Mouse (Mus musculus): ENCODE measurements at regions not wholly inside any gene's neighbourhood (a gene's known extent, or its start where the extent isn't known, plus 50 kb on each side); places are given as distances from the start of the nearest gene placed in this dataset.
"Not testable (repeated sequence)": the region's sequence is repeated elsewhere in the genome, so short reads cannot be mapped to it uniquely, and the experiment has no call there.

DNA sequence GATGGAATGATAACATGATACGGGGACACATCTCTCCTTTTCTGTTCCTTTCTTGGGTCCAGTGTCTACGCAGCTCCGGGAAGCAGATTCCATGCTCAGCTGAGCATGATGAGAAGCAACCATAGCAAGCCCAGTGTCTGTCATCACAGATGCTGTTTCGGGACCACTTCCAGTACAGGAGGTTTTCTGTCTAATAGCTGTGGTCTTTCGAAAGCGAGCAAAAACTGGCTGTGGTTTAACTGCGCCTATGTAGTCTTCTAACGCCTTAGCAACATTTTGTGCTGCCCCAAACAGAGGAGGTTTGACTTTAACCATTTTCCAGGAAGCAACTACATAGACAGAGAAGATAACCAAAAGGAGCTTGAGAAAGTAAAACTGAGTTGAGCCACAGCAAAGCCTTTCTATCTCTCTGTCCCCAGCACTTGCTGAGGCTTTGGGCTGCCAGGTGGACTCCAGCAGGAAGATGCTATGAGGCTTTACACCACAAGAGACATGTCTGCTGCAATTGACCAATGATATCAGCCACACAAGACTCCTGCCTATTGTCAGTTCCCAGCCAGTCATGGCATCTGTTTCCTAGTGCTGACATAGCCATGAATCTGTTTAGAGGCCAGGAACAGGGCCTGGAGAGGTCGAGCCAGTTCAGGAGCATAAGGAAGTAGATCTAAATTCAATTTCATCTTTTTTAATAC is 95.1 kb downstream of the Stard3nl start:
- not testable (repeated sequence) for DNase-seq

DNA sequence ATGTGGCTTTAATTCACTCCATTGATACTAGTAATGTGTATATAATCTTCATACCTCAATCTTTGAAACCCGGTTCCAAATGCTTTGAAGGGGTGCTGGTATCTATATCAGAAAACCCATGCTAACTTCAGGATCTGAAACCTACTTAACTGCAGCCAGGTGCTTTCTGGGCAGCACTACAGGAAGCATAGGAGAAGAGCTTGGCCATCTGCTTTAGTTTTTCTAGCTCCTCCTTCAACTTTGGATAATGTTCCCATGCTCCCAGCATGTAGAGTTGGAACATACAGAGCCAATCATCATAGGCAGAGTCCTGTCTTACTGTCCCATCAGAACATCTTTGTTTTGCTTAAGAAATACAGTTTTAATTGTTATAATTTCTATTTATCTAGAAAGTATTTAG is 99.3 kb downstream of the Stard3nl start:
- DNase-seq = no peak

DNA sequence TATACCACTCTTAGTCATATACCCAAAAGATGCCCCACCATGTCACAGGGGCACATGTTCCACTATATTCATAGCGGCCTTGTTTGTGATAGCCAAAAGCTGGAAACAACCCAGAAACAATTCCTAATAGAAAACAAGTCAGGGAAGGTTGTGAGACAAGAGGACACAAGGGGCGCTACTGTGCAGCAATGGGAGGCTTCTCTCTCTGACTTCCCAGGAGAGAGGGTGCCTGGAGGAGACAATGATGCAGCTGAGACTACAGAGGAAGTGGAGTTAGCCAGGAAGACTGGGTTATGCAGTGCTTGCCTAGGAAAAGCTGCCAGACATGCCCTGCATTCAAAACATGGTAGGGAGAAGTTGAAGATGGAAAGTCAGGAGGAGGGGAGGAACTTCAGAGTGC is 102.6 kb downstream of the Stard3nl start:
- DNase-seq = no peak

DNA sequence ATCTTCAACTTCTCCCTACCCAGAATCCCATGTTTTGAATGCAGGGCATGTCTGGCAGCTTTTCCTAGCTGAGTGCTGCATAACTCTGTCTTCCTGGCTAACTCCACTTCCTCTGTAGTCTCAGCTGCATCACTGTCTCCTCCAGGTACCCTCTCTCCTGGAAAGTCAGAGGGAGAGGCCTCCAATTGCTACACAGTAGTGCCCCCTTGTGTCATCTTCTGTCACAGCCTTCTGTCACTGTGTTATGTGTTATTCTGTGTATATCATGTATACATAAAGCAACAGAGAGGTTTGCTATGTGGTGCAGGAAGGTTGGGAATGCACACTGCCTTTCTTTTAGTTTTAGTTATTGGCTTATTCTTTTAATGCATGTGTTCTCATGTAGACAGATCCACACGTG is 112.4 kb downstream of the Stard3nl start:
- DNase-seq = peak; percentile 46

DNA sequence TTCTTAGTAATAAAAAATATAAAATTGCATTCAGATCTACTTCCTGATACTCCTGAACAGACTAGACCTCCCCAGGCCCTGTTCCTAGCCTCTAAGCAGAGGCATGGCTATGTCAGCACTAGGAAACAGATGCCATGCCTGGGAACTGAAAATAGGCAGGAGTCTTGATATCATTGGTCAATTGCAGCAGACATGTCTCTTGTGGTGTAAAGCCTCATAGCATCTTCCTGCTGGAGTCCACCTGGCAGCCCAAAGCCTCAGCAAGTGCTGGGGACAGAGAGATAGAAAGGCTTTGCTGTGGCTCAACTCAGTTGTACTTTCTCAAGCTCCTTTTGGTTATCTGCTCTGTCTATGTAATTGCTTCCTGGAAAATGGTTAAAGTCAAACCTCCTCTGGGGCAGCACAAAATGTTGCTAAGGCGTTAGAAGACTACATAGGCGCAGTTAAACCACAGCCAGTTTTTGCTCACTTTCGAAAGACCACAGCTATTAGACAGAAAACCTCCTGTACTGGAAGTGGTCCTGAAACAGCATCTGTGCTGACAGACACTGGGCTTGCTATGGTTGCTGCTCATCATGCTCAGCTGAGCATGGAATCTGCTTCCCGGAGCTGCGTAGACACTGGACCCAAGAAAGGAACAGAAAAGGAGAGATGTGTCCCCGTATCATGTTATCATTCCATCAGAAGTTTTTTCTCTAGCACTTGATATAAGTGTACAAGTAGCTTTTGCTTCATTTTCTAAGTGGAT is 122.9 kb downstream of the Stard3nl start:
- DNase-seq = not testable (repeated sequence)

DNA sequence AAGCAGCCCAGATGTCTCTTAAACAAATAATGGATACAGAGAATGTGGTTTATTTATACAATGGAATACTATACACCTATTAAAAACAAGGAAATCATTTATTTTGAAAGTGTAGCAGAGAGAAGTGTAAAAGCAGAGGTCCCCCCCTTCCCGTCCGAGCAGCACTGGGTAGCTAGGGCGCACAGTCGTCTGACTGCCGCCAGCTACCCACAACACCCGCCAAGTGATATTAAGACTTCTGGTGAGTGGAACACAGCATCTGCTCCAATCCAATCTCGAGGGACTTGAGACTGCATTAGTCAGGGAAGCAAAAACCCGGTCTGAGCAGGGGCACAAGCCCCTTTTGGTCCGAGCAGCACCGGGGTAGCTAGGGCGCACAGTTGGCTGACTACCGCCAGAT is 130.6 kb downstream of the Stard3nl start:
- DNase-seq = not testable (repeated sequence)

DNA sequence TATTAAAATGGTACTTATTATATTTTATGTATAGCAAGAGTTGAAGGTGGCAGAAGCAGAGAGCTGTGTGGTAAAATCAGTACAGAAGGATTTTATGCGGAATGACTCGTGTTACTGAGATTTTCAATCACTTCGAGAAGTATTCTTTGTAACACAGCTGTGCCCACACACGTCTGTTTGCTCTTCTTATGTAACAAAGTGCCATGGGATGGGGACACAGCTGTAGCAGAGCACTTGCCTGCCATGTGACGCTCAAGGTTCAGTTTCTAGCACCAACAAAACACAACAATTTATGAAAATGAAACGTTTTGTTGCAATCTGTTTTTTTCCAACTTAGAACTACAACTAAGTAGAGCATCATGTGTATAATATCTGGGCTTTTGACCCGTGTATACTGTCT is 149.0 kb downstream of the Stard3nl start:
- not testable (repeated sequence) for DNase-seq

DNA sequence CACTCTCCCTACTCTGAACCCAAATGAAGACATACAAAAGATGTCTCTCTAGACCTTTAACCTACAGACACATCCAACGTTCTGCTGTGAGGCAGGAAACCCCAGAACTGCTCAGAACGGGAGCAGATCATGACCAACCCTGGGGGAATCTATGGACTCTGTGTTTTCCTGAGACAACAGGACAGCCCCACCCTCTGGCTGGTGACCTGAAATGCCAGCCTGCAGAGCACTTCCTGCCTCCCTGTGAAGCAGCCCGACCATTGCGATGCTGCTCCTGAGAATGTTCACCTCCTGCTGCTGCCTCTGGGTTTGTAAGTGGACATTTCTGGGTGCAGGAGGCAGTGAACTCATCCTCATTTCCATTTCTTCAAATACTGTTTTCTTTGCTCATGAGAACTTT is 153.0 kb downstream of the Stard3nl start:
- peak; percentile 40 for DNase-seq

DNA sequence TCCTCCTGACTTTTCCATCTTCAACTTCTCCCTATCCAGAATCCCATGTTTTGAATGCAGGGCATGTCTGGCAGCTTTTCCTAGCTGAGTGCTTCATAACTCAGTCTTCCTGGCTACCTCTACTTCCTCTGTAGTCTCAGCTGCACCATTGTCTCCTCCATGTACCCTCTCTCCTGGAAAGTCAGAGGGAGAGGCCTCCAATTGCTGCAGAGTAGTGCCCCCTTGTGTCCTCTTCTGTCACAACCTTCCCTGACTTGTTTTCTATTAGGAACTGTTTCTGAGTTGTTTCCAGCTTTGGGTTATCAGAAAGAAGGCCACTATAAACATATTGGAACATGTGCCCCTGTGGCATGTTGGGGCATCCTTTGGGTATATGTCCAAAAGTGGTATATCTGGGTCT is 159.3 kb downstream of the Stard3nl start:
- DNase-seq = peak; percentile 64

DNA sequence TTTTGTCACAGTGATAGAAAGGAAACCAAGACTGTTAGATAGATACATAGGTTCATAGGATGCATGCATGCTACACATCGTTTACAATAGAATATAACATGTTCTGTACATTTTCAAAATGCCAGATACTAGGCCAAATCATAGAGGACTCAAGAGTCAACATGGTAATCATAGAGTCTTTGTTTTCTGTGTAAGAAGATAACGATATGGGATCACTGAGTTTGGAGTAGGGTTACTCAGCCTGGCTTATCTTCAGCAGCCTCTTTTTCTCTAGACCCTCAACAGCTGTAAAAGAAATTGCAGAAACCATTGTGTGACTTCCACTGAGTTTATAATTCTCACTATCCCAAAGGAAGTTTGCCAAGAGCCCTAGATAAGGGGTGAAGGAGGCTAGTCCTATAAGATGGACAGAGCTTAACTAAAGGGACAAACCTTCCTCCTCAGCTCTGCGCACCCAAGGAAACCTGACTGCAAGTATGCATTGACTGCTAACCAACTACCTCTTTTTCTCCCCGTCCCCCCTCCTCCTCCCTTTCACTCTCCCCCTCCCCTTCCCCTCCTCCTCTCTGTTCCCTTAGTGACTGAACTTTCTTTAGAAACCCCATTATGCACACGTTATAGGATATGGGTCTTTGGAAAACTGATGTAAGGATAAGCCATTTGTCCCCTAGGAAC is 160.8 kb downstream of the Stard3nl start:
- DNase-seq = no peak

DNA sequence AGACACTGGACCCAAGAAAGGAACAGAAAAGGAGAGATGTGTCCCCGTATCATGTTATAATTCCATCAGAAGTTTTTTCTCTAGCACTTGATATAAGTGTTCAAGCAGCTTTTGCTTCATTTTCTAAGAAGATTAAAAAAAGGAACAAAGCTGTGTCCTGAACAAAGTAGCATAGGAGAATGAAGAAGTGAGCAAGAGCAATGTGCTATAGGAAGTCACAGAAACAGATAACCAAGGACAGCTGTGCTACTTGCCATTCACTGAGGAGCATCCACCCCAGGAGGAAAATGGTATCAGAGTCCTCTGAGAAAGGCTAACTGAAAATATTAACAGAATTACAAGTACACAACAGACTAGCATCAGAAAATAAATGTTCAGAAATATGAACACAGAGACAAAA is 175.6 kb downstream of the Stard3nl start:
- not testable (repeated sequence) for DNase-seq

DNA sequence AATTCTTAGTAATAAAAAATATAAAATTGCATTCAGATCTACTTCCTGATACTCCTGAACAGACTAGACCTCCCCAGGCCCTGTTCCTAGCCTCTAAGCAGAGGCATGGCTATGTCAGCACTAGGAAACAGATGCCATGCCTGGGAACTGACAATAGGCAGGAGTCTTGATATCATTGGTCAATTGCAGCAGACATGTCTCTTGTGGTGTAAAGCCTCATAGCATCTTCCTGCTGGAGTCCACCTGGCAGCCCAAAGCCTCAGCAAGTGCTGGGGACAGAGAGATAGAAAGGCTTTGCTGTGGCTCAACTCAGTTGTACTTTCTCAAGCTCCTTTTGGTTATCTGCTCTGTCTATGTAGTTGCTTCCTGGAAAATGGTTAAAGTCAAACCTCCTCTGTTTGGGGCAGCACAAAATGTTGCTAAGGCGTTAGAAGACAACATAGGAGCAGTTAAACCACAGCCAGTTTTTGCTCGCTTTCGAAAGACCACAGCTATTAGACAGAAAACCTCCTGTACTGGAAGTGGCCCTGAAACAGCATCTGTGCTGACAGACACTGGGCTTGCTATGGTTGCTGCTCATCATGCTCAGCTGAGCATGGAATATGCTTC is 176.1 kb downstream of the Stard3nl start:
- not testable (repeated sequence) for DNase-seq

DNA sequence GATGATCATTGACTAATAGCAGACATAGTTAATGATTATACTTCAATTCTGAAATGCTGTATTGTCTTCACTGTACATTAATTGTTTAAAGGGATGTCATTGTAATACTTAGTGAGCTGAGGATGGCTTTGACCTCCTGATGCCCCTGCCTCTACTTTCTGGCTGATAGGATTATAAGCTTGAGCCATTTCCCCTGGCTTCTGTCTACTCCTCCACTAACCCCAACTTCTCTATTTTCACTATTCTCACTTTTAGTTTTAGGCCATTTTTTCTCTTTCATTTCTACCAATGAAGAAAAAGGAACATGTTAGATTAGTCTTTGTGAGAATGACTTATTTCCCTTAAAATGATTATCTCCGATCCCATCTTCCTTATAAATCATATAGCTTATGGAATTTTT is 190.9 kb downstream of the Stard3nl start:
- DNase-seq = no peak

DNA sequence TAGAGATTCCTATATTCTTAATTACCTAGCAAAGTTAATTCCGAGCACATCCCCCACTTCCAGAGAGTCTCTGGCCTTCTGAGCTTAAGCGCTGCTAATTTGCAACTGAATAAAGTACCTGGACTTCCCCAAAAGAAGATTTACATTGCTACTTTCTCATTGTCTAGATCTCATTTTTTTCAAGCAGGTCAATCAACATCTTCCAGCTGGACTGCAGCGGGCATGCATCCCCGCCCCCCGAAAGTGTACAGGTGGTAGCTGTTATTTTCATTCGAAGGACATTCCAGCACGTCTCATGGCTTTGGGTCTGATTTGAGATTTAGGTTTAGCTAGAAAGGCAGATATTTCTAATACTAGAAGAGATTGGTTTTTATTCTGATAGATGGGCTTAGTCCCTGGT is 193.3 kb downstream of the Stard3nl start:
- DNase-seq = not testable (repeated sequence)
